Mouse (Mus musculus) lung, embryonic 14.5 days (tissue): ENCODE measurements around the gene B4galnt1. TPM values are rescaled to one million over a fixed set of nuclear protein-coding genes. Genes with fewer than 3 reads are reported as not detected.

Source experiments
- ATAC-seq: fragments of 200-750 bp; cut with Nextera tagmentation; 2 replicates; pipeline ENCODE4 v1.8.0; 2017; ENCODE audit warnings: mild to moderate bottlenecking, moderate TSS enrichment, moderate library complexity; ENCODE audit not compliant: insufficient read depth
- DNase-seq: peaks from one replicate; pipeline ENCODE4 v3.0.0-alpha.2; 2015
- H3K27ac ChIP-seq: fragments of 300-500 bp; sonication (generic); 2 replicates; pipeline ENCODE4 v1.5.1; 2014; ENCODE audit warnings: low read depth, mild to moderate bottlenecking, moderate library complexity
- H3K27me3 ChIP-seq: fragments of 300-500 bp; sonication (generic); 2 replicates; pipeline ENCODE4 v1.6.1; 2014; ENCODE audit warnings: low read length, control low read depth; ENCODE audit not compliant: insufficient read depth
- H3K36me3 ChIP-seq: fragments of 300-500 bp; sonication (generic); 2 replicates; pipeline ENCODE4 v1.6.1; 2014; ENCODE audit warnings: control low read depth; ENCODE audit not compliant: insufficient read depth
- H3K4me1 ChIP-seq: fragments of 300-500 bp; sonication (generic); 2 replicates; pipeline ENCODE4 v1.6.1; 2014; ENCODE audit warnings: antibody characterized with exemption, control low read depth; ENCODE audit not compliant: insufficient read depth
- H3K4me2 ChIP-seq: fragments of 300-500 bp; sonication (generic); 2 replicates; pipeline ENCODE4 v1.6.1; 2014; ENCODE audit warnings: mild to moderate bottlenecking
- H3K4me3 ChIP-seq: fragments of 300-500 bp; sonication (generic); 2 replicates; pipeline ENCODE4 v1.5.1; 2014; ENCODE audit warnings: low read depth, low read length
- H3K9ac ChIP-seq: fragments of 300-500 bp; sonication (generic); 2 replicates; pipeline ENCODE4 v1.6.1; 2014
- H3K9me3 ChIP-seq: fragments of 300-500 bp; sonication (generic); 2 replicates; pipeline ENCODE4 v1.6.1; 2016; ENCODE audit warnings: low read depth, low read length, control low read depth
- CTCF ChIP-seq: IDR thresholded peaks from 2 replicates; pipeline ENCODE4 v1.5.1; 2016; ENCODE audit warnings: antibody characterized with exemption, low read depth
- WGBS: fragments of 180-500 bp; shearing (Covaris S2); extraction: QIAGEN DNeasy Blood & Tissue Kit; methylation state at CpG from one replicate; pipeline ENCODE4 v1.1.7; 2014; 5-methylcytosine and 5-hydroxymethylcytosine counted together
- polyA plus RNA-seq: library from polyadenylated mRNA; unstranded; fragments of >200 nt; fragmentation: Nextera tagmentation; extraction: Ambion mirVana; gene quantifications from 2 replicates; pipeline ENCODE4 v1.2.1, GENCODE M21; 2014

The B4galnt1 gene
- polyA plus RNA-seq, 1 experiment from 2014 or later: 2.9 TPM

GRCm38 (mm10) chr10:127217177-127217576, 52.2 kb downstream of the B4galnt1 start:
- Histone ChIP-seq H3K4me2 (no peak overlapping the region), H3K36me3 (no peaks in the 10 kb centered on the region), H3K27ac (no peak overlapping the region), H3K9me3 (no peaks in the 10 kb centered on the region), H3K9ac (no peak overlapping the region), H3K4me3 (no peak overlapping the region), H3K4me1 (no peaks in the 10 kb centered on the region), H3K27me3 (no peaks in the 10 kb centered on the region)
- ATAC-seq (no peak), DNase-seq (no peak)
- no peak for TF ChIP-seq CTCF

DNA sequence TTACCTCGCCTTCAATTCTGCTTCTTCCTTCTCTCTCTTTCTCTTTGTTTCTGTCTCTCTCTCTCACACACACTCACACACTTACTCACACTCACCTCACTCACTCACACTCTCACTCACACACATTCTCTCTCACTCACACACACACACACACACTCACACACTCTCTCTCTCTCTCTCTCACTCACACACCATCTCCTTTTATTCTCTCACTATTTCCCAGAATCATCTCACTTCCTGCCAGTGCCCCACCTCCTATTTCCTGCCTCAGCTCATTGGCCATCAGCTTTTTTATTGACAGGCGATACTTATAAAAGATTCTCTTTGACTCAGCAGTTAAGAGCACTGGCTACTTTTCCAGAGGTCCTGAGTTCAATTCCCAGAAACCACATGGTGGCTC, 53.3 kb downstream of the B4galnt1 start:
- DNase-seq (no peak), ATAC-seq (no peak)
- Histone ChIP-seq H3K9ac (no peak overlapping the region), H3K27ac (no peak overlapping the region), H3K27me3 (no peaks in the 10 kb centered on the region), H3K4me2 (no peak overlapping the region), H3K36me3 (no peaks in the 10 kb centered on the region), H3K4me1 (no peaks in the 10 kb centered on the region), H3K4me3 (no peak overlapping the region), H3K9me3 (no peaks in the 10 kb centered on the region)
- 91% methylated on average over 2 of the region's 2 CpGs for WGBS
- no peak for TF ChIP-seq CTCF

Other genes starting within 250 kb of the B4galnt1 start
- 112 and 113 TPM in 2 replicates for gene Ctdsp2, start 186.5 kb upstream of the B4galnt1 start, polyA plus RNA-seq
- 0.13 and 0.30 TPM in 2 replicates for gene Avil, start 164.5 kb upstream of the B4galnt1 start, polyA plus RNA-seq
- 76.8 and 77.3 TPM in 2 replicates for gene Tsfm, start 134.4 kb upstream of the B4galnt1 start, polyA plus RNA-seq
- 59.5 and 60.7 TPM in 2 replicates for gene Mettl1, start 123.8 kb upstream of the B4galnt1 start, polyA plus RNA-seq
- gene Eef1akmt3, start 123.7 kb upstream of the B4galnt1 start, polyA plus RNA-seq: 0.53 and 0.74 TPM in 2 replicates
- 0.09 TPM in 1 of 2 replicates, not detected in the other for gene Cyp27b1, start 117.0 kb upstream of the B4galnt1 start, polyA plus RNA-seq
- 0.99 and 1.5 TPM in 2 replicates for gene March9, start 105.0 kb upstream of the B4galnt1 start, polyA plus RNA-seq
- gene Cdk4, start 101.7 kb upstream of the B4galnt1 start, polyA plus RNA-seq: 2,143 and 2,245 TPM in 2 replicates
- 120 and 130 TPM in 2 replicates for gene Tspan31, start 95.0 kb upstream of the B4galnt1 start, polyA plus RNA-seq
- 0.07 and 0.11 TPM in 2 replicates for gene Agap2, start 89.9 kb upstream of the B4galnt1 start, polyA plus RNA-seq
- gene Os9, start 44.1 kb upstream of the B4galnt1 start, polyA plus RNA-seq: 53.8 and 56.8 TPM in 2 replicates
- gene Slc26a10, start 15.4 kb downstream of the B4galnt1 start, polyA plus RNA-seq: 0.09 and 0.27 TPM in 2 replicates
- gene Arhgef25, start 24.9 kb downstream of the B4galnt1 start, polyA plus RNA-seq: 45.8 and 48.7 TPM in 2 replicates
- gene Dtx3, start 30.5 kb downstream of the B4galnt1 start, polyA plus RNA-seq: 81.4 and 92.4 TPM in 2 replicates
- gene Pip4k2c, start 46.4 kb downstream of the B4galnt1 start, polyA plus RNA-seq: 17.8 and 21.0 TPM in 2 replicates
- 0.64 and 1.0 TPM in 2 replicates for gene Kif5a, start 98.1 kb downstream of the B4galnt1 start, polyA plus RNA-seq
- 158 and 160 TPM in 2 replicates for gene Dctn2, start 101.1 kb downstream of the B4galnt1 start, polyA plus RNA-seq
- 19.1 and 19.4 TPM in 2 replicates for gene Mbd6, start 123.8 kb downstream of the B4galnt1 start, polyA plus RNA-seq
- 128 and 132 TPM in 2 replicates for gene Mars, start 146.6 kb downstream of the B4galnt1 start, polyA plus RNA-seq
- 3.2 and 4.2 TPM in 2 replicates for gene Arhgap9, start 156.7 kb downstream of the B4galnt1 start, polyA plus RNA-seq
- gene Gli1, start 176.7 kb downstream of the B4galnt1 start, polyA plus RNA-seq: 14.7 and 16.9 TPM in 2 replicates
- 0.04 TPM in 1 of 2 replicates, not detected in the other for gene Inhbe, start 189.2 kb downstream of the B4galnt1 start, polyA plus RNA-seq
- not detected in 2 replicates for gene Inhbc, start 205.2 kb downstream of the B4galnt1 start, polyA plus RNA-seq
- gene R3hdm2, start 215.1 kb downstream of the B4galnt1 start, polyA plus RNA-seq: 31.9 and 33.8 TPM in 2 replicates